In genomic region chr10:78426117-78426735, GRCm38 (mm10) we compare ENCODE assay signal across 8 mouse cellular contexts. TPM values are rescaled to one million over a fixed set of nuclear protein-coding genes. Genes with fewer than 3 reads are reported as not detected.
A peak's percentile ranks its signal among the peaks of the same experiment; 100 is the strongest.
DNase-seq lines count a peak whose midpoint lies in the region.

No protein-coding gene starts in this region.

- H3K4me1 ChIP-seq in megakaryocyte, embryonic 14.5 days = peaks cover 68% of the 10 kb centered on the region

- intact Hi-C loops in heart, postnatal 25 days (cut with DNase I) = no loop called here

- no peaks in the 10 kb centered on the region for H3K9me3 ChIP-seq in megakaryocyte, embryonic 14.5 days

- H3K4me3 ChIP-seq in megakaryocyte, embryonic 14.5 days (replicated peaks) = peak overlapping the region; percentile 99

- peaks cover 30% of the 10 kb centered on the region for H3K36me3 ChIP-seq in megakaryocyte, embryonic 14.5 days (replicated peaks; ENCODE audit: low read length)

- H3K27me3 ChIP-seq in megakaryocyte, embryonic 14.5 days (replicated peaks) = peaks cover 2% of the 10 kb centered on the region

- peak; percentile 95 for DNase-seq in heart, adult 11 months
- DNase-seq in heart, postnatal 25 days (ENCODE audit: low spot score) = no peak
- peak; percentile 32 for DNase-seq in adipocyte (ENCODE audit: low spot score)
- peak; percentile 19 to 35 for DNase-seq in heart, adult 9 months (ENCODE audit: low spot score in 2 of 2)
- DNase-seq in kidney, postnatal 10 days = peak; percentile 45
- no peak for DNase-seq in ovary, postnatal 10 days (ENCODE audit: low spot score)
- no peak for DNase-seq in urinary bladder, postnatal 10 days (ENCODE audit: low spot score)

RNA-seq across cellular contexts. Expression of gene Cstb, which starts 0.8 kb away (rescaled TPM):
- 10 to 100 TPM; 23.7 to 28.4 TPM for total RNA-seq in heart, postnatal 25 days (2021)
- 8.0 and 101 TPM in 2 replicates for polyA plus RNA-seq in megakaryocyte, embryonic 14.5 days (2012; ENCODE audit: insufficient read depth, low replicate concordance)

RNA-seq across cellular contexts. Expression of gene Rrp1, which starts 13.4 kb away (rescaled TPM):
- total RNA-seq in heart, postnatal 25 days (2021) = 100 to 1,000 TPM in 1 of 2 experiments, 10 to 100 TPM in 1; 92.7 to 102 TPM
- 67.0 and 210 TPM in 2 replicates for polyA plus RNA-seq in megakaryocyte, embryonic 14.5 days (2012; ENCODE audit: insufficient read depth, low replicate concordance)

RNA-seq across cellular contexts. Expression of gene Pdxk, which starts 38.5 kb away (rescaled TPM):
- 10 to 100 TPM in 1 of 2 experiments, 1 to 10 TPM in 1; 9.3 to 12.0 TPM for total RNA-seq in heart, postnatal 25 days (2021)
- polyA plus RNA-seq in megakaryocyte, embryonic 14.5 days (2012; ENCODE audit: insufficient read depth, low replicate concordance) = 10.6 and 10.9 TPM in 2 replicates

Comparison
In these comparisons a context has a peak if more than half of its experiments do, and no peak if none do; other contexts are left out.
1. DNase-seq: peak in heart, adult 11 months (single experiment), adipocyte (single experiment), heart, adult 9 months (2 of 2) and kidney, postnatal 10 days (single experiment); none in heart, postnatal 25 days (single experiment), ovary, postnatal 10 days (single experiment) and urinary bladder, postnatal 10 days (single experiment).